ENCODE assay signal across 24 mouse cellular contexts in genomic region chr7:111098196-111098595, GRCm38 (mm10). TPM values are rescaled to one million over a fixed set of nuclear protein-coding genes. Genes with fewer than 3 reads are reported as not detected.
DNase-seq lines count a peak whose midpoint lies in the region; ATAC-seq and TF ChIP-seq lines count a peak whose summit lies in the region.
"Had no signal": no experiment of that assay in that cellular context is flagged by ENCODE, and none has a peak within 500 bp of the region (broad histone marks: within the 10 kb centered on the region; RNA-seq: fewer than 3 reads in every experiment).

No protein-coding gene starts in this region.

- no peak overlapping the region for H3K4me3 ChIP-seq in kidney, embryonic 16.5 days (ENCODE audit: low read length)
- H3K4me3 ChIP-seq in liver, adult 2 months (ENCODE audit: insufficient read depth, low read depth, low read length): no peak overlapping the region
- H3K4me3 ChIP-seq: forebrain, embryonic 10.5 days; forebrain, embryonic 13.5 days; gastrocnemius, adult 2 months; hindbrain, embryonic 12.5 days had no signal

- no peaks in the 10 kb centered on the region for H3K79me2 ChIP-seq in liver, adult 2 months (ENCODE audit: control insufficient read depth, insufficient read depth, low read length)

- no peak overlapping the region for H3K27ac ChIP-seq in kidney, embryonic 16.5 days (ENCODE audit: low read length)
- no peak overlapping the region for H3K27ac ChIP-seq in liver, adult 2 months (replicated peaks; ENCODE audit: insufficient read depth, low read depth, low read length)
- H3K27ac ChIP-seq: forebrain, embryonic 10.5 days; forebrain, embryonic 13.5 days; gastrocnemius, adult 2 months; hindbrain, embryonic 12.5 days had no signal

- H3K9ac ChIP-seq in kidney, embryonic 16.5 days (replicated peaks; ENCODE audit: low read length): no peak overlapping the region
- no peak overlapping the region for H3K9ac ChIP-seq in liver, adult 2 months (ENCODE audit: low read depth, low read length)
- H3K9ac ChIP-seq: forebrain, embryonic 13.5 days; forebrain, postnatal 0 days; hindbrain, embryonic 12.5 days had no signal

- ATAC-seq in kidney, embryonic 16.5 days (ENCODE audit: low FRiP score, low TSS enrichment): no peak
- ATAC-seq: forebrain, embryonic 13.5 days; forebrain, postnatal 0 days; Patski had no signal

- no peak for TF ChIP-seq POLR2A in liver, adult 2 months (IDR thresholded peaks at IDR 0.05; ENCODE audit: extremely low read depth, insufficient read depth, low read length)

- 0 out of 2 replicates have a peak, but pooled peaks cover 3% of the 10 kb centered on the region for H3K9me3 ChIP-seq in kidney, embryonic 16.5 days (ENCODE audit: low read length)
- H3K9me3 ChIP-seq: forebrain, embryonic 10.5 days; forebrain, embryonic 13.5 days; G1E; hindbrain, embryonic 12.5 days had no signal

- peak; percentile 69 for DNase-seq in kidney, adult 11 months
- DNase-seq in liver, adult 2 months (ENCODE audit: extremely low read depth, low read depth, low spot score): peak; percentile 78
- DNase-seq in liver: no peak
- DNase-seq in kidney, adult 9 months: peak; percentile 89
- DNase-seq in kidney, postnatal 25 days: peak; percentile 77 to 81
- DNase-seq in ovary, adult 18-20 months (ENCODE audit: low spot score): no peak
- DNase-seq in lung, postnatal 36 days: no peak
- DNase-seq: adrenal gland, postnatal 10 days; adrenal gland, postnatal 36 days; B cell, adult 2 months; cerebellum, adult 18-20 months; cerebellum, adult 9-10 months; cerebellum, postnatal 14 days; forebrain, postnatal 0 days; gastrocnemius, adult 2 months; gastrocnemius, postnatal 14 days had no signal

- no peak for TF ChIP-seq CTCF in liver, adult 2 months (IDR thresholded peaks at IDR 0.05; ENCODE audit: low read depth, low read length)

- H3K4me2 ChIP-seq in kidney, embryonic 16.5 days (replicated peaks; ENCODE audit: low read depth, low read length): no peak overlapping the region
- H3K4me2 ChIP-seq: forebrain, embryonic 13.5 days; heart, embryonic 11.5 days; hindbrain, embryonic 12.5 days had no signal

- H3K36me3 ChIP-seq in kidney, embryonic 16.5 days (ENCODE audit: insufficient read depth, low read length): no peaks in the 10 kb centered on the region
- H3K36me3 ChIP-seq in liver, adult 2 months (ENCODE audit: control insufficient read depth, insufficient read depth, low read length): no peaks in the 10 kb centered on the region
- H3K36me3 ChIP-seq: forebrain, embryonic 10.5 days; G1E; hindbrain, embryonic 12.5 days had no signal

- no peaks in the 10 kb centered on the region for H3K27me3 ChIP-seq in kidney, embryonic 16.5 days (ENCODE audit: insufficient read depth, low read length)
- no peaks in the 10 kb centered on the region for H3K27me3 ChIP-seq in liver, adult 2 months (ENCODE audit: control insufficient read depth, insufficient read depth, low read length)
- H3K27me3 ChIP-seq: CH12.LX; forebrain, embryonic 13.5 days; hindbrain, embryonic 12.5 days; Patski had no signal

- 88% methylated on average over 1 of the region's 1 CpGs for WGBS in kidney, embryonic 16.5 days
- WGBS in liver, adult 2 months: 50% methylated on average over 1 of the region's 1 CpGs

- H3K4me1 ChIP-seq in kidney, embryonic 16.5 days (ENCODE audit: insufficient read depth, low read length): no peaks in the 10 kb centered on the region
- no peaks in the 10 kb centered on the region for H3K4me1 ChIP-seq in liver, adult 2 months (ENCODE audit: control insufficient read depth, insufficient read depth, low read length)
- H3K4me1 ChIP-seq: forebrain, embryonic 10.5 days; forebrain, embryonic 13.5 days; hindbrain, embryonic 12.5 days had no signal

RNA-seq across cellular contexts. Expression of gene Eif4g2, which starts 15.4 kb away (rescaled TPM):
- 856 and 968 TPM in 2 replicates for polyA plus RNA-seq in kidney, embryonic 16.5 days (2015; fragmentation: Nextera tagmentation; extraction: Ambion mirVana)
- 210 and 323 TPM in 2 replicates for total RNA-seq in liver, adult 2 months (2014; rRNA removed)
- 64.7 and 69.7 TPM in 2 replicates for polyA plus RNA-seq in liver, adult 2 months (2012; rRNA removed)

Comparison
In these comparisons a context has a peak if more than half of its experiments do, and no peak if none do; other contexts are left out.
1. DNase-seq: peak in kidney, adult 11 months (single experiment), liver, adult 2 months (single experiment), kidney, adult 9 months (single experiment) and kidney, postnatal 25 days (2 of 2); none in liver (single experiment), ovary, adult 18-20 months (single experiment) and lung, postnatal 36 days (single experiment).
2. RNA of gene Eif4g2, which starts 15.4 kb away (polyA plus RNA-seq): 856 to 968 TPM in kidney, embryonic 16.5 days; 64.7 to 69.7 TPM in liver, adult 2 months; every median in the first group is over 10 times any median in the second.